Mouse (Mus musculus): ENCODE measurements around the gene Pcx.

Gene Pcx

GRCm38 (mm10) chr19:4509986-4510963, at the start of gene Pcx:
Pcx (plus strand) TSS chr19:4510472.
- DNase-seq (ENCODE audit: low read depth, low spot score) = peak; percentile 100

DNA sequence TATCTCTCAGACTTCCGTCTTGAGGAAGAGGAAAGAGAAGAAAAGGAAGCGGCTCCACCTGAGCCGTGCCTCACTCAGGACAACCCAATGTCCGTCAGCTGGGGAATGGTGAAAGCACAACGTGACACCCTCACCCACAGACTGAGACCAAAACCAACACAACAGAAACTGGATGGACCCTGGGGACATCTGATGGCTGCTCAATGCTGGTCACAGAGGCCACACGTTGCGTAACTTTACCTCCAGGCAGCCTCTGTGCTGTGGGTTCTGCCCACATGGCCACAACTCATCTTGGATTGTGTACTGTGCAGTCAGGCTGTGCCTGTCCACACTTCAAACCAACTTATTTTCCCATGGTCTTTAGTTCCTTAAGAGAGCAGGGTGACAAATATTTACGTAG, 48.3 kb upstream of the Pcx start:
- no peak for DNase-seq (ENCODE audit: low read depth, low spot score)

DNA sequence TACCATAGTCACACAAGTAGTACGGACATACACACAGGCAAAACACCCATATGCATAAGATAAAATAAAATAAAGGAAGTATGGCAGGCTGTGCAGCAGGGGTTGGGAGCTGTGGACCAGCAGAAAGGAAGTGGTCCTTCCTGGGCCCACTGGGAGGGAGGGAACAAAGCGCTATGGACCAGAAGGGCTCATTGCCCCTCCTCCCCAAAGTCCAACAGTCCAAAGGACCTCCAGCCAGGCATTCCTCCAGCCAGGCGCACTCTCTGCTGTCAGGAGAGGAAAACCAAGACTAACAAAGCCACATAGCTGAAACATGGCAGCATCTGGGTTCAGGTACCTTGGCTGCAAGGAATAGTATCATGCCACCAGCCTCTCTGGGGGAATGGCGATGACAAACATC, 45.6 kb upstream of the Pcx start:
- no peak for DNase-seq (ENCODE audit: low read depth, low spot score)

- DNase-seq (ENCODE audit: low read depth, low spot score) = peak; percentile 48
Observed at GRCm38 (mm10) chr19:4468363-4468762, 41.9 kb upstream of the Pcx start.

- DNase-seq (ENCODE audit: low read depth, low spot score) = no peak
Observed at GRCm38 (mm10) chr19:4473549-4473948, 36.7 kb upstream of the Pcx start.

DNA sequence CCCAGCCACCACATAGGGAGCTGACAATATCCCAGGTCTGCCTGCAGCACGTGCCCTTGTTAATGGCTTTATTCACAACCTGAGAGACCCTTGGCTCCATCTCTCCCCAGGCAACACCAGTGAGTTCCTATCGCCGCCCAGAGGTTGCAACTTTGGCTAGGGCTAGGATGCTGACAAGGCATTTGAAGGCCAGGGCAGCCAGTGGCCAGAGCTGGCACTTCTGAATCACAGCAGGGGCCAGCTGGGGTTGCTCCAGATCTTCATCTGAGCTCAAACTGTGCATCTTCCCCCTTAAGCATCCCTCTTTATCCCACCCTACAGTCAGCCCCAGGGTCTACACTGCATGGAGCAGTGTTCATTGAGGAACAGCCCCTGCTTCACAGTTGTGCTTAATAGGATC, 35.5 kb upstream of the Pcx start:
- no peak for DNase-seq (ENCODE audit: low read depth, low spot score)

GRCm38 (mm10) chr19:4475224-4475925, 34.9 kb upstream of the Pcx start:
- DNase-seq (ENCODE audit: low read depth, low spot score) = no peak

- DNase-seq (ENCODE audit: low read depth, low spot score) = peak; percentile 21
Observed at GRCm38 (mm10) chr19:4476601-4477257, 33.5 kb upstream of the Pcx start.

- DNase-seq (ENCODE audit: low read depth, low spot score) = no peak
Observed at GRCm38 (mm10) chr19:4477345-4478189, 32.7 kb upstream of the Pcx start, which contains the start of gene Syt12. Syt12 (minus strand) TSS chr19:4477447.

GRCm38 (mm10) chr19:4478190-4478516, 32.1 kb upstream of the Pcx start:
- peak; percentile 77 for DNase-seq (ENCODE audit: low read depth, low spot score)

GRCm38 (mm10) chr19:4480041-4480440, 30.2 kb upstream of the Pcx start:
- DNase-seq (ENCODE audit: low read depth, low spot score) = no peak

GRCm38 (mm10) chr19:4481326-4481725, 28.9 kb upstream of the Pcx start:
- DNase-seq (ENCODE audit: low read depth, low spot score) = no peak

- DNase-seq (ENCODE audit: low read depth, low spot score) = no peak
Observed at GRCm38 (mm10) chr19:4482111-4482859, 28.0 kb upstream of the Pcx start.

- DNase-seq (ENCODE audit: low read depth, low spot score) = no peak
Observed at GRCm38 (mm10) chr19:4485006-4485405, 25.3 kb upstream of the Pcx start.

- no peak for DNase-seq (ENCODE audit: low read depth, low spot score)
Observed at GRCm38 (mm10) chr19:4487877-4488276, 22.4 kb upstream of the Pcx start.

GRCm38 (mm10) chr19:4491080-4491695, 19.1 kb upstream of the Pcx start:
- no peak for DNase-seq (ENCODE audit: low read depth, low spot score)

- no peak for DNase-seq (ENCODE audit: low read depth, low spot score)
Observed at GRCm38 (mm10) chr19:4492526-4493296, 17.6 kb upstream of the Pcx start.

GRCm38 (mm10) chr19:4494707-4495106, 15.6 kb upstream of the Pcx start:
- DNase-seq (ENCODE audit: low read depth, low spot score) = no peak

- DNase-seq (ENCODE audit: low read depth, low spot score) = no peak
Observed at GRCm38 (mm10) chr19:4495814-4496213, 14.5 kb upstream of the Pcx start.
